Mouse (Mus musculus) Muller cell, postnatal 12 days (primary cell): Measurements from ENCODE around the gene Mtmr12.

Experiments used
- DNase-seq: peaks from one replicate; pipeline ENCODE4 v3.0.0-alpha.2; 2015; ENCODE audit errors: inconsistent ontology term

The Mtmr12 gene

GRCm38 (mm10) chr15:12235559-12235958 lies 30.7 kb downstream of the Mtmr12 start:
- no peak for DNase-seq

GRCm38 (mm10) chr15:12235983-12236382 lies 31.2 kb downstream of the Mtmr12 start:
- no peak for DNase-seq

GRCm38 (mm10) chr15:12236961-12237360 lies 32.1 kb downstream of the Mtmr12 start:
- DNase-seq, result no peak

- no peak for DNase-seq
These were observed 32.7 kb downstream of the Mtmr12 start for GRCm38 (mm10) chr15:12237539-12237938.

- DNase-seq, result peak; percentile 19
These were observed 33.5 kb downstream of the Mtmr12 start for GRCm38 (mm10) chr15:12238337-12238736.

GRCm38 (mm10) chr15:12240705-12241328 lies 36.0 kb downstream of the Mtmr12 start:
- DNase-seq, result no peak

GRCm38 (mm10) chr15:12243792-12244191 lies 39.0 kb downstream of the Mtmr12 start:
- DNase-seq, result no peak

- DNase-seq, result no peak
These were observed 40.9 kb downstream of the Mtmr12 start for GRCm38 (mm10) chr15:12245580-12246359.

- peak; percentile 39 for DNase-seq
These were observed 41.7 kb downstream of the Mtmr12 start for GRCm38 (mm10) chr15:12246360-12247158.

GRCm38 (mm10) chr15:12247159-12247603 lies 42.4 kb downstream of the Mtmr12 start:
- DNase-seq, result no peak

GRCm38 (mm10) chr15:12248279-12248678 lies 43.5 kb downstream of the Mtmr12 start:
- DNase-seq, result no peak

GRCm38 (mm10) chr15:12250350-12250749 lies 45.5 kb downstream of the Mtmr12 start:
- no peak for DNase-seq

- DNase-seq, result no peak
These were observed 46.8 kb downstream of the Mtmr12 start for GRCm38 (mm10) chr15:12251416-12252140.

GRCm38 (mm10) chr15:12252141-12252489 lies 47.3 kb downstream of the Mtmr12 start:
- DNase-seq, result no peak

GRCm38 (mm10) chr15:12257730-12258494 lies 53.1 kb downstream of the Mtmr12 start:
- no peak for DNase-seq

GRCm38 (mm10) chr15:12263056-12263455 lies 58.2 kb downstream of the Mtmr12 start:
- DNase-seq, result no peak

GRCm38 (mm10) chr15:12266460-12266859 lies 61.6 kb downstream of the Mtmr12 start:
- no peak for DNase-seq

- DNase-seq, result peak; percentile 60
These were observed 63.2 kb downstream of the Mtmr12 start for GRCm38 (mm10) chr15:12268021-12268420.

- DNase-seq, result no peak
These were observed 66.5 kb downstream of the Mtmr12 start for GRCm38 (mm10) chr15:12271340-12271739.

GRCm38 (mm10) chr15:12273325-12274052 lies 68.7 kb downstream of the Mtmr12 start:
- DNase-seq, result no peak
